Mouse (Mus musculus) G1E (cell line): ENCODE measurements around the gene Slc5a4b. TPM values are rescaled to one million over a fixed set of nuclear protein-coding genes. Genes with fewer than 3 reads are reported as not detected.

ENCODE experiments used
- ATAC-seq: 2 replicates; pipeline ENCODE4 v1.8.0; 2016; ENCODE audit warnings: mild to moderate bottlenecking; ENCODE audit not compliant: insufficient number of reproducible peaks, poor library complexity, low FRiP score, severe bottlenecking; ENCODE audit errors: extremely low read depth
- DNase-seq: peaks from one replicate; pipeline ENCODE4 v3.0.0; 2012; ENCODE audit warnings: low spot score
- H3K27me3 ChIP-seq: 2 replicates; pipeline ENCODE4 v1.6.1; 2012; ENCODE audit warnings: mild to moderate bottlenecking, low read length, inconsistent platforms; ENCODE audit not compliant: insufficient read depth
- H3K36me3 ChIP-seq: replicated peaks from 2 replicates; pipeline ENCODE3; 2012; ENCODE audit warnings: mild to moderate bottlenecking, inconsistent platforms
- H3K4me1 ChIP-seq: 2 replicates; pipeline ENCODE4 v1.6.1; 2012; ENCODE audit warnings: low read depth, low read length, inconsistent platforms, mixed read lengths; ENCODE audit not compliant: insufficient read depth
- H3K4me3 ChIP-seq: 2 replicates; pipeline ENCODE4 v1.5.1; 2012; ENCODE audit warnings: low read depth, mild to moderate bottlenecking, inconsistent platforms, low read length, moderate library complexity, mixed read lengths
- H3K9me3 ChIP-seq: replicated peaks from 2 replicates; pipeline ENCODE4 v1.6.1; 2012; ENCODE audit warnings: inconsistent platforms
- CTCF ChIP-seq: IDR thresholded peaks from 2 replicates; pipeline ENCODE4 v1.5.1; 2012; ENCODE audit warnings: low read depth, low read length, inconsistent platforms, mixed read lengths
- GATA1 ChIP-seq: IDR thresholded peaks from 2 replicates; pipeline ENCODE4 v1.6.1; 2012; ENCODE audit warnings: borderline replicate concordance, low read length, inconsistent platforms, mixed read lengths
- GATA2 ChIP-seq: IDR thresholded peaks from 2 replicates; pipeline ENCODE4 v1.6.1; 2012; ENCODE audit warnings: low read depth, low read length, inconsistent platforms, borderline replicate concordance
- POLR2AphosphoS5 ChIP-seq: IDR thresholded peaks from 2 replicates; pipeline ENCODE4 v1.6.1; 2012; ENCODE audit warnings: low read depth, low read length, inconsistent platforms; ENCODE audit not compliant: insufficient replicate concordance
- TAL1 ChIP-seq: conservative IDR thresholded peaks from 2 replicates; pipeline ENCODE4 v1.6.1; 2012; ENCODE audit warnings: low read depth, low read length, inconsistent platforms, mixed read lengths
- polyA plus RNA-seq: library from polyadenylated mRNA; stranded (reverse); fragments of >175 nt; gene quantifications from 2 replicates; pipeline ENCODE4 v1.2.3, GENCODE M21; 2012
- total RNA-seq, 2 experiments: library from RNA; stranded (forward) in 1 of 2; stranded (reverse) in 1 of 2; fragments of 200-1000 nt in 1 of 2; fragments of >200 nt in 1 of 2; fragmentation: Nextera tagmentation in 1 of 2; gene quantifications; 2 replicates each; pipeline ENCODE4 v1.2.3; 2014 to 2017

Gene Slc5a4b
- total RNA-seq (2014; fragmentation: Nextera tagmentation): not detected in 2 replicates
- not detected in 2 replicates for total RNA-seq (2017)
- polyA plus RNA-seq: not detected in 2 replicates

GRCm38 (mm10) chr10:76110861-76111260, at the start of gene Slc5a4b:
Gene Slc5a4b, minus strand, starts transcription at chr10:76110961.
- TF ChIP-seq GATA1: no peak
- no peak for TF ChIP-seq CTCF
- no peak for TF ChIP-seq TAL1
- no peak for TF ChIP-seq POLR2AphosphoS5
- no peak for TF ChIP-seq GATA2
- ATAC-seq (no peak), DNase-seq (no peak)
- Histone ChIP-seq H3K36me3 (no peaks in the 10 kb centered on the region), H3K4me3 (no peak within 1 kb of the TSS), H3K9me3 (no peaks in the 10 kb centered on the region), H3K4me1 (no peaks in the 10 kb centered on the region), H3K27me3 (no peaks in the 10 kb centered on the region)

GRCm38 (mm10) chr10:76158009-76158408, 47.2 kb upstream of the Slc5a4b start:
- Histone ChIP-seq H3K27me3 (peaks cover 3% of the 10 kb centered on the region; the same call in 1 of the 2 replicates), H3K4me1 (no peaks in the 10 kb centered on the region), H3K4me3 (no peak overlapping the region), H3K36me3 (no peaks in the 10 kb centered on the region), H3K9me3 (no peaks in the 10 kb centered on the region)
- DNase-seq (no peak), ATAC-seq (no peak)
- TF ChIP-seq POLR2AphosphoS5: no peak
- no peak for TF ChIP-seq GATA1
- TF ChIP-seq GATA2: no peak
- no peak for TF ChIP-seq CTCF
- TF ChIP-seq TAL1: no peak

GRCm38 (mm10) chr10:76157528-76157927, 46.8 kb upstream of the Slc5a4b start:
- no peaks in the 10 kb centered on the region for H3K36me3 ChIP-seq
- ATAC-seq (no peak), DNase-seq (no peak)
- TF ChIP-seq CTCF (no peak), TAL1 (no peak), GATA2 (no peak), POLR2AphosphoS5 (no peak), GATA1 (no peak)
- H3K4me3 ChIP-seq: no peak overlapping the region
- no peaks in the 10 kb centered on the region for H3K4me1 ChIP-seq
- no peaks in the 10 kb centered on the region for H3K9me3 ChIP-seq
- H3K27me3 ChIP-seq: peaks cover 3% of the 10 kb centered on the region; the same call in 1 of the 2 replicates

- no peaks in the 10 kb centered on the region for H3K36me3 ChIP-seq
- no peak for DNase-seq
- no peak overlapping the region for H3K4me3 ChIP-seq
- TF ChIP-seq POLR2AphosphoS5: no peak
- TF ChIP-seq GATA2: no peak
- no peak for TF ChIP-seq TAL1
- no peak for TF ChIP-seq GATA1
- no peak for TF ChIP-seq CTCF
- H3K9me3 ChIP-seq: no peaks in the 10 kb centered on the region
- peaks cover 3% of the 10 kb centered on the region; the same call in 1 of the 2 replicates for H3K27me3 ChIP-seq
- no peaks in the 10 kb centered on the region for H3K4me1 ChIP-seq
- ATAC-seq: no peak
These were observed 45.1 kb upstream of the Slc5a4b start for GRCm38 (mm10) chr10:76155911-76156310.

GRCm38 (mm10) chr10:76147278-76147677, 36.5 kb upstream of the Slc5a4b start, which contains the start of gene Slc5a4a:
Gene Slc5a4a, plus strand, starts transcription at chr10:76147451.
- H3K27me3 ChIP-seq: no peaks in the 10 kb centered on the region
- no peaks in the 10 kb centered on the region for H3K4me1 ChIP-seq
- H3K4me3 ChIP-seq: no peak within 1 kb of the TSS
- TF ChIP-seq CTCF (no peak), TAL1 (no peak), POLR2AphosphoS5 (no peak), GATA2 (no peak), GATA1 (no peak)
- ATAC-seq (no peak), DNase-seq (no peak)
- H3K36me3 ChIP-seq: no peaks in the 10 kb centered on the region
- H3K9me3 ChIP-seq: no peaks in the 10 kb centered on the region

GRCm38 (mm10) chr10:76146846-76147245, 36.1 kb upstream of the Slc5a4b start:
- Histone ChIP-seq H3K27me3 (no peaks in the 10 kb centered on the region), H3K4me1 (no peaks in the 10 kb centered on the region), H3K9me3 (no peaks in the 10 kb centered on the region), H3K4me3 (no peak overlapping the region), H3K36me3 (no peaks in the 10 kb centered on the region)
- TF ChIP-seq GATA2: no peak
- ATAC-seq: no peak
- DNase-seq: no peak

GRCm38 (mm10) chr10:76136318-76136717, 25.6 kb upstream of the Slc5a4b start:
- Histone ChIP-seq H3K9me3 (no peaks in the 10 kb centered on the region), H3K27me3 (no peaks in the 10 kb centered on the region), H3K36me3 (no peaks in the 10 kb centered on the region), H3K4me3 (no peak overlapping the region), H3K4me1 (no peaks in the 10 kb centered on the region)
- ATAC-seq: no peak
- no peak for TF ChIP-seq TAL1
- no peak for TF ChIP-seq GATA2
- no peak for TF ChIP-seq CTCF
- TF ChIP-seq POLR2AphosphoS5: no peak
- no peak for TF ChIP-seq GATA1
- no peak for DNase-seq
